Mouse (Mus musculus) neutrophil, adult 5-6 weeks (primary cell): Measurements from ENCODE around the gene Zfp280b. TPM values are rescaled to one million over a fixed set of nuclear protein-coding genes. Genes with fewer than 3 reads are reported as not detected.
"Not testable (repeated sequence)": the region's sequence is repeated elsewhere in the genome, so short reads cannot be mapped to it uniquely, and the experiment has no call there.

ENCODE experiments used
- ATAC-seq: fragments of 151-379, 151-347 bp; 2 replicates; pipeline ENCODE4 v1.8.0; 2017; ENCODE audit warnings: mild to moderate bottlenecking, moderate TSS enrichment; ENCODE audit not compliant: insufficient number of reproducible peaks, poor library complexity, low FRiP score, severe bottlenecking; ENCODE audit errors: extremely low read depth
- total RNA-seq: library from RNA; stranded (forward); fragments of 200-1000 nt; gene quantifications from 2 replicates; pipeline ENCODE4 v1.2.3, GENCODE M21; 2017

Zfp280b gene
- total RNA-seq, 1 experiment from 2014 or later = 6.1 TPM

DNA sequence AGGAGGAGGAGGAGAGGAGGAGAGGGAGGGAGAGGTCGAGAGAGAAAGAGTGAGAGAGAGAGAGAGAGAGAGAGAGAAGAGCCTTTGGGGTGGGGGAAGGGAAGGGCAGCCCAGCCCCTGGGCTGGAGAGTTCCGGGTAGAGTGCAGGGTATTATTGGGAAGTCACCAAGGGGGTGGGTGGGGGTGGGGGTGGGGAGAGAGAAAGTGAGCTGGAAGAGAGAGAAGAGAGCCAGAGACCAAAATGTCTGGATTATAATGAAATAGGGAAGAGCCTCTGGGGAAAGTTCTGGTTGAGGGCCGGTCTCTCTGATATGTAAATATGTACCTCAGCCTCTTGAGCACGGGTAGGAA lies 4.5 kb upstream of the Zfp280b start:
- ATAC-seq = no peak

DNA sequence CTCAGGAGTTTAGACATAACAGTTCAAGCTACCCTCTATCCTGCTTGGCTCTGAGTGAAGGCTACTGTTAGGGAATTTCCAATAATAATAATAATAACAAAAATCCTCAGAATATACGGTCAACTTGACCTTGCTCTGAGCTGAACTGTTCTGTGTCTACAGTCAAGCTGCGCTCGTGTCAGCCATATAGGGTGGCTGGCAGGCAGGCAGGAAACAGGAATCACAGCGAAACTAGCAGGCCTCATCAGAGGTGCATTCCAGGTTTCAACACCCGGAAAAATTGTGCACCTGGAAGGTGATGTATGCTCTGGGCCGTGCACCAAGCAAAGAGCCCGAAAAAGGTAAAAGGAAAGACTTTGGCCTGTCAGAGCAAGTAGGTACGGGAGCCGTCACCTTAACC lies 4.1 kb upstream of the Zfp280b start:
- ATAC-seq = no peak

DNA sequence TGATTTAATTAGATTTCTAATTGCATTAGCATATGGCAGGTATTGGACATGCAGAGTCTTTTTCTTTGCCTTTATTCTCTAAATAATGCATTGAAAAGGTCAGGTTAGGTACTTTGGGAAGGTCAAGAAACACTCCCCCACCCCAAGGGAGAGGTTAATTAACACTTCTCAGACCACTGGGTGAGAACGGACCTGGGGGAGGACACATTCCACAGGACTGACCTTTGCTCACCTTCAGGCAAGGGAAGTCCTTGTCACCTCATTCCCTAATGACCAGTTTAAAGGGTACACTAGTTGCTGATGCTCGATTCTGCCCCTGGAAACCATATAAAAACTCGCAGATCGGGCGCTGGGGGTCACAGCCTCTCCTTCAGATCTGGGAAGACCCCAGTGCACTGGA lies 3.2 kb upstream of the Zfp280b start:
- no peak for ATAC-seq

DNA sequence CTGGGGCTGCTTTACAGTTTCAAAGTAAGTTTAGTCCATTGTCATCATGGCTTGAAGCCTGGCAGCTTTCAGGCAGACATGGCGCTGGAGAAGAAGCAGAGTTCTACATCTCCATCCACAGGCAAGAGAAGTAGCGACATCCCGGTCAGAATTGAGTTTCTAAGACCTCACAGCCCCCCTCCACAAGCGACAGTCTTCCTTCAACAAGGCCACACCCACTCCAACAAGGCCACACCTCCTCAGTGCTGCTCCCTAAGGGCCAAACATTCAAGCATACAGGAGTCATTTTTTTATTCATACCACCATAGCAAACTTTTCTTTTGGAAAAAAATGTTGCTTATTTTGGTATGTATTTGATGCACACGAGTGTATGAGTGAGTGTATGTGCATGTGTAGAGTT lies 2.0 kb upstream of the Zfp280b start:
- ATAC-seq = no peak

DNA sequence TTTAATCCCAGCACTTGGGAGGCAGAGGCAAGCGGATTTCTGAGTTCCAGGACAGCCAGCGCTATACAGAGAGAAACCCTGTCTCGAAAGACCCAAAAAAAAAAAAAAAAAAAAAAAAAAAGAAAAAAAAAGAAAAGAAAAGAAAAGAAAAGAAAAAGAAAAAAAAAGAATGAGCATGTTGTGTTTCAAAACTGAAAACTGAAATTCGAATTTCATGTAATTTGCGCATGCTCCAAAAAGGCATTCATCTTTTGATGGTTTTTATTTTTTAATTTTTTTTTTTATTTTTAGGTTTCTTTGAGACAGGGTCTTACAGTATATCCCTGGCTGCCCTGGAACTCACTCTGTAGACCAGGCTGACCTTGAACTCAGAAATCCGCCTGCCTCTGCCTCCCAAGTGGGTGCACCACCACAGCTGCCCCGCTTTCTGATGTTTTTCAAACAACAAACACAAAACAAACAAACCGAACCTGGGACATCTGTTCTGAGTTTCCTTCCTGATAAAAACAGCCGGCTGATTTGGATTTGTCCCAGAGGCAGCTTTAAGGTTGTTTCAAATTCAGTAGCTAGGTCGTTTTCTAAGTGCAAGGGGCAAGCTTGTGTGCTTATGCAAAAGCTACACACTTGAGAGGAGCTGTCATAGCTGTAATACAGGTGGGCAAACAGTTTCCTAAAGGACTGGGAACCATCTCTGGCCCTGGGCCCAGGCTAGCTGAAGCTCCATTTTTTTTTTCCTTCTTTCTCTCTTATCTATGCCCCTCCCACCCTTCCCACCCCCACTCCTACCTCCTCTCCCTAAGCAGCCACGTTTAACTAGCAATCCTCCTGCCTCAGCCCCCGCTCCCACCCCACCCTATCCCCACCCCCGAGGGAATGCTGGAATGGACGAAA lies 694 bp upstream of the Zfp280b start:
- no peak for ATAC-seq

DNA sequence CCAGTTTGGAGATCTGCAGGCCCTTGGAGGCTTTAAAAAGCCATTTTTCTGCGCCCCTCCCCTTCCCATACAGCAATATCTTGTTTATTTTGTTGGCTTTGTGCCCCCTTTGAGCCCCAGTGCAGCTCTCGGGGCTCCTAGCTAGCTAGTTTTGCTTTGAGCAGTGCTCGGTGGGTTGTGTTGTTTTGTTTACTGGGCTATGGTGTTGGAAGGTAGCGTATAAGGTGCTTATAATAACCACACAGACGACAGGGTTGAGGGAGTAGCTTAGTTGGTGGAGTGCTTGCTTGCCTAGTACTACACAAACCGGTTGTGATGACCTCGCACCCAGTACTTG lies 637 bp downstream of the Zfp280b start:
- ATAC-seq = no peak

DNA sequence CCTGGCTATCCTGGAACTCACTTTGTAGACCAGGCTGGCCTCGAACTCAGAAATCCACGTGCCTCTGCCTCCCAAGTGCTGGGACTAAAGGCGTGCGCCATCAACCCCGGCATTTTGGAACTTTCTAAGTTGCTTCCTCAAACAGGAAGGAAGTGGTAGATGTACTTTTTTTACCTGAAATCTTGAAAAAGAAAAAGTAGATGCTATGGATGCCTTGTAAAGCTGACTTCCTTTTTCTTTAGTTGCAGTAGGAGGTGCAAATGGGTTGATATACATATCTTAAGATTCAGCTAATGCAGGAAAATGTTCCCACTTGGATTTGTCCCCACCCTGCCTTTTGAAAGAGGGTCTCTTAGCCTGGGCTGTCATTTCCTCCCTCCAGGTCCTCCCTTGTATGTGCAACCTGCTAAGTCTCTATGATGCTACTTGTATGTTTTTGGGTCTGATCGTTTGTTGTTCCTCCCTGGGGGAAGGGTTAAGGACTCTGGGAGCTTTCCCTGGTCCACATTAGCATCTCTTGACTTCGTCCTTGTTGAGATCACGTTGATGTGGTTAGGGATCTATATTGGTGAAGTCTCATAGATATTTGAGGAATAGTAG lies 1.7 kb downstream of the Zfp280b start:
- no peak for ATAC-seq

DNA sequence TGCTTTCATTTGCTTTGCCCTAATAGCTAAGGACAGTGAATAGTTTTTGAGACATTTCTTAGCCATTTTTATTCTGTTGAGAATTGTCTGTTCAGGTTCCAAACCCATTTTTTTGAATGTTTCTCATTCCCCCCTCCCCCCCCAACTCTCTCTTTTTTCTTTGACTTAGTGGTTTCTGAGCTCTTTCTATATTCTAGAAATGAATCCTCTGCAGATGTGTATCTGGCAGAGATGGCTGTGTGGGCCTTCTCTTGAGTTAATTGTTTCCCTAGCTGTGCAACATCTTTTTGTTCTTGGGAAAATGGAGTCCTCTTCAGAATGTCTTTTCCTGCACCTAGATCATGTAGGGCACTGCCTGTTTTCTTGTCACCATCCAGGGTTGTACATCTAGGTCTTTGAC lies 2.8 kb downstream of the Zfp280b start:
- no peak for ATAC-seq

DNA sequence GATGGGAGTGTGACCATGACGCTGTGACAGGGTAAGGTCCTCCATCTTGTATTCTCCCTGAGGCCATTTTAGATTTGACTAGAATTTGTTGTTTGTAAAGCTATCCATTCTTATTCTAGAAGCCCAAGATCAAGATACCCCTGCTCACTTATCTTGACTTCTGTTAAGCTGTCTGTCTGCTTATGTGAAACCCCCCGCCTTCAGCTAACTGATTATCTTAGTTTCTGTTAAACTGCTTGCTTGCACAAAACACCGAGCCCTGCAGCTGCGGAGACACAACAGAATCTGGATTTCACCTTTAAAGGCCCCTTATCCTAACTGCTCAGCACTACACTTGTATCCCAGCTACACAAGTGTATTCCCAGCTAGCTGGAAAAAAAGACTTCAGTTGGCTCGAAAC lies 4.5 kb downstream of the Zfp280b start:
- ATAC-seq = no peak

DNA sequence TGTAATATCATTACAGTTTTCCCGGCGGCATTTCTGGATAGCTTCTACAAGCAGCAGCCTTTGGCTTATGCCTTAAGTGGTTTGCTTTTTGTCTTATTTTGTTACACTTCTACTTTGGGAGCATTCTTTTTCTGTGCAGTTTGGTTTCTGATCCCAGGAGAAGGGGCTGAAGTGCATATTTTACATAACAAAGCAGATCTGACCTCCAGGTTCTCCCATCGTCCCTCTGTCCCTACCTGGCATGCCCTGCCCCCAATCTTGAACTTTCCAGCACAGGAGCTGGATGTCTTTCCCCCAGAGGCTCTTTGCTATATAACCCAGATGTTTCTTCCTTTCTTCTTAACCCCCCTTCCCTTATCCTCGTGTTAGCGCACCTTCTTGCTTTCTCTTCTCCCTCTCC lies 12.9 kb downstream of the Zfp280b start:
- no peak for ATAC-seq

DNA sequence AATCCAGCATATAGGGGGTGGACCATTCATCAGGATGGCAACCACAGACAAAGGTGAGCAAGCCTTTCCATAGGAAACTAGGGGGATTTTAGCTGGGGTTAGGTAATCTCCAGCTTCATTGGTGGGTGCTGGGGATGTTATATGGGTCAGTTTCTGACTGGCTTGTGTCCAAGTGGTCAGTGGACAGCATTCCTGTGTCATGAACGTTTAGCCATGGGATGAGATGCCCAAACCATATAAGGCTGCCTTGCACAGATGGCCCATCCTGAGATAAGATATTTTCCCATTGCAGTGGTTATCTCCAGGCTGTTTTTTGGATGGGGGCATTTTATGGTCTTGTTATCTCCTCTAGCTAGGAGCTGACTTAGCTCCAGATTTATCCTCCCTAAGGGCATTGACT lies 14.3 kb downstream of the Zfp280b start:
- no peak for ATAC-seq

DNA sequence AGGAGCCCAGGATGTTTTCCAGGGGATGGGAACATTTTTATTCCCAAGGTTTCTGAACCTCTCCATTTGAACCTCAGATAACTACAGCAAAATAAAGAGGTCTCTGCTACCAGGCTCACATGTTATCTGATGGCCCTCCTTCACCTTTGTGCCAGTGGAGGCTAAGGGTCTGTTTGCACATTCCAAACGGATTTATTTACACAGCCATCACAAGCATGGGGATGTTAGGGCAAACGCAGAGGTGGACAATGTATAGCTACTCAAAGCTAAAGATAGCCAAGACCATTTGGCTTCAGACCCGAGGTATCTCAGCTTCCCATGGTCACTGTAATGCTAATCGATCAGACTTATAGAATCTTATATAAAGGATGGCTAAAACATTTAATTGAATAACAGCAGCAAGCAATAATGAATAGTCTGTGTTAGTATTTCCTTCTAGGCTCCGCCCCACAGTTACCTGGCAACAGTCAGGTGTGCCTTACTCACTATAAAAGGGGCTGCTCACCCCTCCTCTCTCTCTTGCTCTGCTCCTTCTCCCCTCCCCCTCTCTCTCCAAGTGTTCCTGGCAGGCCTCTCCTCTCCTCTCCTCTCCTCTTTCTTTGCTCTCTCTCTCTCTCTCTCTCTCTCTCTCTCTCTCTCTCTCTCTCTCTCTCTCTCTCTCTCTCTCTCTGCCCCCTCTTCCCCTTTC lies 14.9 kb downstream of the Zfp280b start:
- no peak for ATAC-seq

DNA sequence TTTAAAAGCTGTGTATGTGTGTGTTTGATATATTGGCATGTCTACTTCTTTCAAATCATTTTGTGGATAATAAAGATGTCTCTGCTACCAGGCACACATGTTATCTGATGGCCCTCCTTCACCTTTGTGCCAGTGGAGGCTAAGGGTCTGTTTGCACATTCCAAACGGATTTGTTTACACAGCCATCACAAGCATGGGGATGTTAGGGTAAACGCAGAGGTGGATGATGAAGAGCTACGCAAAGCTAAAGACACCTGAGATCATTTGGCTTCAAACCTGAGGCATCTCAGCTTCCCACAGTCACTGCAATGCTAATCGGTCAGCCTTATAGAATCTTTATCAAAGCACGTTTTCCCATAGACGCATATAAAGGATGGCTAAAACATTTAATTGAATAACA lies 16.5 kb downstream of the Zfp280b start:
- no peak for ATAC-seq

DNA sequence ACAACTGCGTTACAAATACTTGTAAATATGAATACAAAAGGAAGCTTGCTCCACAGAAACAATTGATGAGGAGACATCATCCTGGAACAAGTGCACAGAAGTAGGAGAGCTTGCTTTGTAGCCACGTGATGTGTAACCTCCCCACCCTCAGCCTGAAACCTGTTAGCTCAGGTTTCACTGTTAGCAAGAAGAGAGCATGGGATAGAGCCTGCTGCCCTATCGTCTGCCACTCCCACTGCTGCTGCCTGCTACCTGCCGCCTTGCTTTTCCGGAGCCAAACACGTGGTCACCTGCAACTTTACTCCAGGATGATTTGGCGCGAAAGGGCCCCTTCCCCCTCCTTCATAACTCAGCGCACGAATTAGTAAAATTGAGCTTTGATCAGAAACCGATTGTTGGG lies 19.4 kb downstream of the Zfp280b start:
- ATAC-seq = no peak

DNA sequence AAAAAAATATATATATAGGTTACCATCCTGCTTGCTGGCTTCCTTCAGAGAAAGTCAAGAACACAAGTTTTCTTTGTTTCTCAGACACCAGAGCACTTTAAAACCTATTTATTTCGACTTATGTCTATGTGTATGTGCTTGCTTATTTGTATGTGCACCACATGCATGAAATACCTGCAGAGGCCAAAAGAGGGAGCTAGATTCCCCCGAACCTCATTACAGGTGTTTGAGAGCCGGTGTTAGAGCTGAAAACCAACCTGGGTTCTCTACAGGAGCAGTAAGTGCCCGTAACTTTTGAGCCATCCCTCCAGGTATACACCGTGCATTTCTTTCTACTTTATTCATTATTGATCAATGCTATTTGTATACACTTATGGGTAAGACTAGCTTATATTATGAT lies 30.0 kb downstream of the Zfp280b start:
- no peak for ATAC-seq

DNA sequence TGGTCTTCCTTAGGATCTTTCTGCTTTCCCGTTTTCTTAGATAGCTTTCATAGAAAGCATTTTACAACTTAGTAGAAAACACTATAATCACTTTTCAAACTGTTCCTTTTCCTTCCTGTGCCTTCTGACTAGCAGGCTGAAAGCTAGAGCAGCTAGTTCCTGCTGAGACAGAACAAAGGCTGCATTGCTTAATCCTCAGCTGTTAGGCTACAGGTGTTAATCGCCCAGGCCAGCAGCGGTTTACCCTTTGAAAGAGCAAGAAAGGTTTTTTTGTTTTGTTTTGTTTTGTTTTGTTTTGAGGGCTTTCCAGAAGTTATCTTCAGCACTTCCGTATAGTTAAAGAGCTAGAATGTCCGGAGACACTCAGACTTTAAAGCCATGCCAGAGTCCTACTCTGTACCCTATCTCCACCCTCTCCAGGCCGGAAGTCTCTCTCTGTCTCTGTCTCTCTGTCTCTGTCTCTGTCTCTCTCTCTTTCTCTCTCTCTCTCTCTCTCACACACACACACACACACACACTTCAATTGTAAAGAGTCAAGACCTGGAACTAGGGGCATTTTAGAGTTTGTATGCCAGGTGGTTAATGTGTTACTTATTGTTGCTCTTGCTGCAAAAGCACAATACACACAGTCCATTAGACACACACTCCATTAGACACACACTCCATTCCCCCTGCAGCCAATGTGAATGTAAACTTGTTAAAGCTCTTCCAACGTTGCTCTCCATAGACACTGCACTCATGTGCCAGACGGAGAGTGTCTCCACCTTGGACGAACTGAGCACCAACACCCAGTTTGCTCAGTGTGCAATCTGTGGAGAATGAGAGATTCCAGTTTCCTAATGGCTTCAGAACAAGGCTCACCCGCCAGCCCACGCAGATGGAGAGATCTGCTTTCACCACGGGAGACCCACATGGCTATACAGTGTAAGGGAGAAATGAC lies 35.5 kb downstream of the Zfp280b start:
- ATAC-seq = no peak

DNA sequence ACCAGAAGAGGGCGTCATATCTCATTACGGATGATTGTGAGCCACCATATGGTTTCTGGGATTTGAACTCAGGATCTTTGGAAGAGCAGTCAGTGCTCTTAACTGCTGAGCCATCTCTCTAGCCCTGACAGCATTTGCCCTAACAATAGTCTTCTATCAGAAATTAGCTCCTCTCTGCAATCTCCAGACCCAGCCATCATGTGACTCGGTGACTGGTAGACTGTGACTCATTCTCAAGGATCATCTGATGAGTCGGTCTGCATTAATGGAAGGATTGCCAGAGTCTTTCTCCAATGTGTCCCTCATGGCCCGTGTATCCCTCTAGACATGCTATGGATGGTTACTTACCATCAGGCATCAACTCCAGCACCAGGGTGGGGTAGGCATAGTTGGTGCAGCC lies 39.6 kb downstream of the Zfp280b start:
- not testable (repeated sequence) for ATAC-seq

DNA sequence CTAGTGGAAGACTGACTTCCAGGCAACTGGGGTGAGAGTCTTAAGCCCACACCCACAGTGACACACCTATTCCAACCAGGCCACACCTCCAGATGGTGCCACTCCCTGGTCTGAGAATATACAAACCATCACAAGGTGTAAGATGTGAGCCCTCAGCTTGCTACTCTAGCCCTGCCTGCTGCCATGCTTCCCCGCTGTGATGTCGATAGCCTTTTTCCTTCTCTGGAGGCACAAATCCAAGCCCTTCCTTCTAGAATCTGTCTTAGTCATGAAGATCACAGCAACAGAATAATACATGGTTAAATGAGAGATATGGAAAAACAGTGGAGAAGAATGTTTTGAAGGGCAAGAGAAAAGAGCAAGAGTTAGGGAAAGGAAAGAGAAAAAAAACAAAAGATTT lies 44.6 kb downstream of the Zfp280b start:
- ATAC-seq = not testable (repeated sequence)
